Mouse (Mus musculus) liver, adult 2 months (tissue): ENCODE measurements around the gene Rpl19. TPM values are rescaled to one million over a fixed set of nuclear protein-coding genes. Genes with fewer than 3 reads are reported as not detected.
A peak's percentile ranks its signal among the peaks of the same experiment; 100 is the strongest.

Experiments
- DNase-seq: peaks from one replicate; pipeline ENCODE4 v3.0.0-alpha.2; 2011; ENCODE audit warnings: low read depth, low spot score; ENCODE audit errors: extremely low read depth
- H3K27ac ChIP-seq: fragments of 200-500 bp; replicated peaks from 2 replicates; pipeline ENCODE4 v1.5.1; 2012; ENCODE audit warnings: low read depth, mild to moderate bottlenecking, control low read depth, inconsistent platforms, low read length; ENCODE audit not compliant: insufficient read depth
- H3K27me3 ChIP-seq: fragments of 200-500 bp; 2 replicates; pipeline ENCODE4 v1.6.1; 2012; ENCODE audit warnings: mild to moderate bottlenecking, moderate library complexity, low read length, inconsistent platforms; ENCODE audit not compliant: control insufficient read depth, insufficient read depth
- H3K36me3 ChIP-seq: fragments of 200-500 bp; 2 replicates; pipeline ENCODE4 v1.6.1; 2012; ENCODE audit warnings: low read length, inconsistent platforms; ENCODE audit not compliant: control insufficient read depth, insufficient read depth
- H3K4me1 ChIP-seq: fragments of 200-500 bp; 2 replicates; pipeline ENCODE4 v1.6.1; 2011; ENCODE audit warnings: low read length; ENCODE audit not compliant: control insufficient read depth, insufficient read depth
- H3K4me3 ChIP-seq: fragments of 200-500 bp; 2 replicates; pipeline ENCODE4 v1.5.1; 2011; ENCODE audit warnings: low read depth, mild to moderate bottlenecking, control low read depth, low read length, moderate library complexity; ENCODE audit not compliant: insufficient read depth
- H3K79me2 ChIP-seq: fragments of 200-500 bp; 2 replicates; pipeline ENCODE4 v1.6.1; 2012; ENCODE audit warnings: inconsistent platforms, mild to moderate bottlenecking, low read length, moderate library complexity; ENCODE audit not compliant: control insufficient read depth, insufficient read depth
- H3K9ac ChIP-seq: fragments of 200-500 bp; 2 replicates; pipeline ENCODE4 v1.6.1; 2012; ENCODE audit warnings: low read depth, mild to moderate bottlenecking, control low read depth, inconsistent platforms, low read length
- CTCF ChIP-seq: fragments of 200-500 bp; IDR thresholded peaks from 2 replicates; pipeline ENCODE4 v1.5.1; 2011; ENCODE audit warnings: low read depth, low read length, control low read depth
- POLR2A ChIP-seq: fragments of 200-500 bp; IDR thresholded peaks from 2 replicates; pipeline ENCODE4 v1.6.1; 2011; ENCODE audit warnings: low read length, control low read depth; ENCODE audit not compliant: insufficient read depth; ENCODE audit errors: extremely low read depth
- WGBS: fragments of 180-500 bp; shearing (Covaris S2); methylation state at CpG from one replicate; pipeline ENCODE4 v1.1.7; 2018; 5-methylcytosine and 5-hydroxymethylcytosine counted together
- polyA plus RNA-seq: library from polyadenylated mRNA; depleted of rRNA; stranded (reverse); fragments of >200 nt; gene quantifications from 2 replicates; pipeline ENCODE4 v1.2.3, GENCODE M21; 2012; rRNA removed
- total RNA-seq: library from RNA; depleted of rRNA; stranded (reverse); fragments of >200 nt; gene quantifications from 2 replicates; pipeline ENCODE4 v1.2.3, GENCODE M21; 2014; rRNA removed

Rpl19 gene
- total RNA-seq: 606 and 614 TPM in 2 replicates
- polyA plus RNA-seq: 224 and 235 TPM in 2 replicates

- H3K36me3 ChIP-seq: peaks cover 25% of the 10 kb centered on the region
- peaks cover 2% of the 10 kb centered on the region; the same call in 1 of the 2 replicates for H3K27me3 ChIP-seq
- peak within 1 kb of the TSS; percentile 94 for H3K9ac ChIP-seq
- H3K79me2 ChIP-seq: peaks cover 7% of the 10 kb centered on the region
- under 1% methylated on average over 68 of the region's 69 CpGs for WGBS
- peak within 1 kb of the TSS; percentile 78 for H3K27ac ChIP-seq
- H3K4me3 ChIP-seq: peak within 1 kb of the TSS; percentile 99
- peak; percentile 83 for DNase-seq
- peaks cover 3% of the 10 kb centered on the region; the same call in 1 of the 2 replicates for H3K4me1 ChIP-seq
- TF ChIP-seq CTCF (no peak), POLR2A (peak; percentile 92)
Observed at GRCm38 (mm10) chr11:98026570-98027296, at the start of gene Rpl19. Rpl19 (plus strand) TSS chr11:98026710.

- Histone ChIP-seq H3K27me3 (no peaks in the 10 kb centered on the region), H3K4me1 (peaks cover 7% of the 10 kb centered on the region; the same call in 1 of the 2 replicates), H3K79me2 (no peaks in the 10 kb centered on the region), H3K9ac (no peak overlapping the region), H3K36me3 (no peaks in the 10 kb centered on the region), H3K27ac (no peak overlapping the region), H3K4me3 (no peak overlapping the region)
- TF ChIP-seq CTCF: no peak
- TF ChIP-seq POLR2A: no peak
- DNase-seq: no peak
- 84% methylated on average over 5 of the region's 5 CpGs for WGBS
Observed at GRCm38 (mm10) chr11:97977797-97978196, 48.7 kb upstream of the Rpl19 start.

- no peaks in the 10 kb centered on the region for H3K27me3 ChIP-seq
- no peaks in the 10 kb centered on the region for H3K36me3 ChIP-seq
- TF ChIP-seq POLR2A: no peak
- no peak for TF ChIP-seq CTCF
- no peak overlapping the region for H3K27ac ChIP-seq
- no peak overlapping the region for H3K9ac ChIP-seq
- DNase-seq: no peak
- H3K4me1 ChIP-seq: peaks cover 7% of the 10 kb centered on the region; the same call in 1 of the 2 replicates
- H3K79me2 ChIP-seq: no peaks in the 10 kb centered on the region
- WGBS: 88% methylated on average over 13 of the region's 13 CpGs
- no peak overlapping the region for H3K4me3 ChIP-seq
Observed at GRCm38 (mm10) chr11:97978392-97978791, 48.1 kb upstream of the Rpl19 start.

GRCm38 (mm10) chr11:97979824-97980495, 46.5 kb upstream of the Rpl19 start:
- Histone ChIP-seq H3K9ac (no peak overlapping the region), H3K27ac (no peak overlapping the region), H3K4me3 (no peak overlapping the region), H3K4me1 (no peaks in the 10 kb centered on the region), H3K36me3 (no peaks in the 10 kb centered on the region), H3K27me3 (no peaks in the 10 kb centered on the region), H3K79me2 (no peaks in the 10 kb centered on the region)
- 77% methylated on average over 10 of the region's 10 CpGs for WGBS
- TF ChIP-seq POLR2A: no peak
- TF ChIP-seq CTCF: no peak
- DNase-seq: no peak

- Histone ChIP-seq H3K4me1 (no peaks in the 10 kb centered on the region), H3K27me3 (no peaks in the 10 kb centered on the region), H3K4me3 (no peak overlapping the region), H3K9ac (no peak overlapping the region), H3K36me3 (no peaks in the 10 kb centered on the region), H3K79me2 (no peaks in the 10 kb centered on the region), H3K27ac (no peak overlapping the region)
- 77% methylated on average over 9 of the region's 9 CpGs for WGBS
- TF ChIP-seq CTCF (no peak), POLR2A (no peak)
- DNase-seq: no peak
Observed at GRCm38 (mm10) chr11:97980531-97980966, 46.0 kb upstream of the Rpl19 start.

GRCm38 (mm10) chr11:97982721-97983120, 43.8 kb upstream of the Rpl19 start:
- 89% methylated on average over 9 of the region's 9 CpGs for WGBS
- H3K27ac ChIP-seq: no peak overlapping the region
- H3K79me2 ChIP-seq: no peaks in the 10 kb centered on the region
- no peaks in the 10 kb centered on the region for H3K36me3 ChIP-seq
- no peak for TF ChIP-seq POLR2A
- no peak for TF ChIP-seq CTCF
- H3K9ac ChIP-seq: no peak overlapping the region
- no peak overlapping the region for H3K4me3 ChIP-seq
- no peaks in the 10 kb centered on the region for H3K4me1 ChIP-seq
- no peak for DNase-seq
- H3K27me3 ChIP-seq: peaks cover 3% of the 10 kb centered on the region; the same call in 1 of the 2 replicates
